Mouse (Mus musculus) granulocyte monocyte progenitor cell, adult 5-6 weeks (primary cell): Measurements from ENCODE around the gene Ppbp. TPM values are rescaled to one million over a fixed set of nuclear protein-coding genes. Genes with fewer than 3 reads are reported as not detected.
A peak's percentile ranks its signal among the peaks of the same experiment; 100 is the strongest.

Experiments
- ATAC-seq: replicated peaks from 2 replicates; pipeline ENCODE4 v1.8.0; 2016; ENCODE audit warnings: mild to moderate bottlenecking, moderate TSS enrichment, inconsistent platforms; ENCODE audit not compliant: poor library complexity, severe bottlenecking
- total RNA-seq, 2 experiments: library from RNA; stranded (forward) in 1 of 2; stranded (reverse) in 1 of 2; fragments of 200-712, 200-1000 nt in 1 of 2; fragments of >200 nt in 1 of 2; fragmentation: Nextera tagmentation in 1 of 2; gene quantifications; 2 replicates each; pipeline ENCODE4 v1.2.3; 2014 to 2017

Gene Ppbp
- total RNA-seq (2014; fragmentation: Nextera tagmentation) (not detected in 2 replicates), total RNA-seq (2017) (not detected in 2 replicates)

DNA sequence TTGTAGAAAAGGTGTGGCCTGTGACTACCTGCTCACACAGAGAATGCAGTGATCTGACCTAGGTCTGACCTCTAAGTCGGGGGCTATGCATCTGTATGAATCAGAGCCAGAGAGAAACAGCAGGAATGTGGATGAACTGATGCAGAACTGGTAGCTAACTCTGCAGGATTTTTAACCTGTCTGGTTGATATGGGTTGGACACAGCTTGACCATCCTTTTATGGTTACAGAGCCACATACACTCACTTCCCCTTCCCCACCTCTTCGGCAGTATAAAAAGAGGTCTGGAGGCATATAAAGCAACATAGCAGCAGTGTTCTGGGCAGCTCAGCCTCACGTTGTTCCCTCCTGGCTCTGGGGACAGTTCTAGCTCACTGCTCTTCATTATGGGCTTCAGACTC, at the start of gene Ppbp:
Gene Ppbp (plus strand): TSS at position 301 of the 400 bp plus-strand sequence.
- no peak for ATAC-seq

DNA sequence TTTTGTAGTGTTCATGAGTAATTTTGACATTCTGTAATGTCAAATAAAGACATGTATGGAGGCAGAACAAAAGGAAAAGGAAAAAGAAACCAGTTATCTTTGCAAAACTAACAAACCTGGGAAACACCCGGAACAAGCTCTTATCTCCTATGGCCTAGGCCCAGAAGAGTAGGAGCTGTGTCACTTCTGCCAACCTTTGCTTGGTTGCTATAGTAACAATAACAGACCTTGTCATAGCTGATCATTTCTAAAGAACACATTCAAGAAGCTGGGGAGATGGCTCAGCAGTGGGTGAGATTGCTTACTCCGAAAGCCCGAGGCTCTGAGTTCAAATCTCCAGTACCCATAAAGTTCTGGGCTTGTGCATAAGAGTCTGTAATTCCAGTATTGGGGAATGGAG, 45.7 kb upstream of the Ppbp start:
- no peak for ATAC-seq

DNA sequence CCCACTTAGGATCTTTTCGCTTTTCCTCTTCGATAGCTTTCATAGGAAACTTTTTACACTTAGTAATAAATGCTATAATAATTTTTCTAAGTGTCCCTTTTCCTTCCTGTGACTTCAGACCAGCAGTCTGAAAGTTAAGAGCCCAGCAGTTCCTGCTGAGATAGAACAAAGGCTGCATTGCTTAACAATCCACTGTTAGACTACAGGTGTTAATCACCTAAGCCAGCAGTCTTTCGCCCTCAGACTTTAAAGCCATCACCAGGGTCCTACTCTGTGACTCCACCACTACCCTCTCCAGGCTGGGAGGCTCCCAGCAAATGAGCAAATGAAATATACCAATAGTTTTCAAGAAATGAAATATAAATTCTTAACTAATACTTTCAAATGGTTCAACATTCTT, 40.1 kb upstream of the Ppbp start:
- ATAC-seq, result no peak

DNA sequence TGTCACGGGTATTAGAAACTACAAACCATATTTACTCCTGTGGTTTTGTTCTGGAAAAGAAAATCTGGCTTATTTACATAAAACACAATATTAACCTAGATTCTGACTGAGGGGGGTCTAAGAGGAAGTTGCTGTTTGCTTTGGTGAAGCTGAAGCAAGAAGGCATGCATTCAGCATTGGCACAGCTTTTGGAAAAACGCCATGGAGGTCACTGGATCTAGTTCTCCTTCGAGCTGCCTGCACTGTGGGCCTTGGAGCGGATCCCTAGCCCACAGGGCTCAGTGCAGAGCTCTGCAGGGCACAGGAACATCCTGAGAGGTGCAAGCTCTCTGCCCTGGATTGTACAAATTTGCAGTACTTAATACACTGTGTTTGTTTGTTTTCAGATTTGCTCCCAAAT, 36.8 kb upstream of the Ppbp start:
- peak; percentile 52 for ATAC-seq

DNA sequence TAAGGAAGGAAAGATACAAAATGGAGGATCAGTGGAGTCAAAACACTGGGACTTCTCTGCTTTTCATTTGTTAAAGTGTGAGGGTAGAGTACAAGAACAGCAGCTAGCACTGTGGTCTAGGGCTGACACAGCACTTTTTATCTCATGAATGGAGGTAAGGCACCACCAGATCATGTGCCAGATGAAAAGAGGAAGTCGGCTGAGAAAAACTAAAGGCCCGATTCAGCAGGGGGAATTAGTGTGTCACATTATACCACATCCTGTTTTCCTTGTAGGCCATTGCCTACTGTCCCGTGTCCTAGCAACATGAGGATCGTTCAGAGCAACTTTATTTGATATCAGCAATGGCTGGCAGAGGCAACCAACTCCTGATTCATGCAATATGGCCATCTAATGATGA, 26.3 kb upstream of the Ppbp start:
- peak; percentile 100 for ATAC-seq

DNA sequence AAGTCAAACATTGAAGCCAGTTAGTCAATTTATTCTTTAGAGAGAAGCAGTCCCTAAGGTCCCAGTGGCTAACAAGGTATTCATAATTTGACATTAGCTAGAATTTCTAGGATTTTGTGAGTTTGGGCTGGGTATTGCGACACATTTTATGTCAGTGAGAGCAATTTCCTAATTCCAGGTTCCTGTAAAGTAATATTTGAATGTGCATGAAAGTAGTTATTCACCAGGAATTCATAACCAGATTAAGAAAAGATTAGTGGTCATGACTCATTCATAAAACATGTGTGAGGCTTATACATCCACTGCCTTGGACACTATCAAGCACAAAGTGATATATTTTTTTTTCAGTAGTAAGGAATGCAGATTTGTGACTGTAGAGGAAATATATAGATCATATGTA, 14.4 kb upstream of the Ppbp start:
- ATAC-seq, result peak; percentile 58

DNA sequence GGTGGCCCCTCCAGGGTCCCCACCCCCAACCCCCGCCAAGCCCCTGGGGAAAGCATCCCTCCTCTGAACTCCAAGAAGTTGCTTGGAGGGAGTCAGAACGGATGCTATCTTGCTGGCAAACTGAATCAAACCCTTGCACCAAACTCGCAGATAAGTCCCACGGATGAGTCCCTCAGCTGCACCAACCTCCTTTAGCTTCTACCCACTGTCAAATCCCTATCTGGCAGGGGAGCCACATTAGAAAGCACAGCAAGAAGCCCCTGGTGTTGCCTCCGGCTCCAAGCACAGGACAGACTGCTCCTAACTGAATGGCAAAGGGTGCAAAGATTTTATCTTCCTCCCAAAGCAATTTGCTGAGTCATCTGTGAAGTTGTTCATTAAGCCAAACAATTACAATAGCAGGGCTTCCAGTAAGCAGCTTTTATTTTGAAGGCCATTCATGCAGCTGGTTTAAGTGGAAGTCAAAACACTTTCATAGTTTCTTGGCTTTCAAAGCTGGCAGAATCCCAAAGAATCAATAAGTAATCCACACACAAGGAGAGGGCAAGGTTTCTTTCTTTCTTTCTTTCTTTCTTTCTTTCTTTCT, 10.2 kb upstream of the Ppbp start:
- ATAC-seq, result no peak

DNA sequence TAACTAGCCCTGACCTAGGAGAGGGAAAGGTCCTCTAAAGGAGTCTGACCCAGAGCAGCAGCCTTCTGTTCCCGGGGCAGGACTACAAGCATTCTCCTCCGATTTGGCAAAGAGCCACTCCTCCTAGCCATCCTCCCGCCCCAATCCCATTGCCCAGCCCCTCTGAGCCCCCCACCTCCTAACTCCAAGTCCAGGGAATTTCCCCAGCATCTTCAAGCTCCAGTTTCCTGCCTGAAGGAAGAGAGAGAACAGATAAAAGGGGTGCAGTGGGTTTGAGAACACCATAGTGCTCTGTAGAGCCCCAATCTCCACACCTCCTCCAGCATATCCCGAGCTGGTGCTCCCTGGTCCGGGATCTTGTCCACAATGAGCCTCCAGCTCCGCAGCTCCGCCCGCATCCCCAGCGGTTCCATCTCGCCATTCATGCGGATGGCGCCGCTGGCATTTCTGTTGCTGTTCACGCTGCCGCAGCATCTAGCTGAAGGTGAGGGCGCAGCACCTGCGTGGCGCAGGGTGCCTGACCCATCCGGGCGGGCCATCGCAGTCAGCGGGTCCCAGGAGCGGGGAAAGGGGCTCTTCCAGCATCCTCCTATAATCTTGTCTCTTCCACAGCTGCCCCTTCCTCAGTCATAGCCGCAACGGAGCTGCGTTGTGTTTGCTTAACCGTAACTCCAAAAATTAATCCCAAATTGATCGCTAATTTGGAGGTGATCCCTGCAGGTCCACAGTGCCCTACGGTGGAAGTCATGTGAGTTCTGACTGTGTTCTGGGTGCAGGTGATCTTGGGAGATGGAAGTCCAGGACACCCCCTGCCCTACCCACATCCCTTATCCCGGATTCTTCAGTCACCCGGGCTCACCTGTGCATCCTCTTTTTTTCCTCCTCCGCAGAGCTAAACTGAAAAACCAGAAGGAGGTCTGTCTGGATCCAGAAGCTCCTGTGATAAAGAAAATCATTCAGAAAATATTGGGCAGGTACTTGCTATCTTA, 8.9 kb upstream of the Ppbp start, which contains the start of gene Cxcl5:
Gene Cxcl5 (plus strand): TSS at position 284 of the 989 bp plus-strand sequence.
- no peak for ATAC-seq

DNA sequence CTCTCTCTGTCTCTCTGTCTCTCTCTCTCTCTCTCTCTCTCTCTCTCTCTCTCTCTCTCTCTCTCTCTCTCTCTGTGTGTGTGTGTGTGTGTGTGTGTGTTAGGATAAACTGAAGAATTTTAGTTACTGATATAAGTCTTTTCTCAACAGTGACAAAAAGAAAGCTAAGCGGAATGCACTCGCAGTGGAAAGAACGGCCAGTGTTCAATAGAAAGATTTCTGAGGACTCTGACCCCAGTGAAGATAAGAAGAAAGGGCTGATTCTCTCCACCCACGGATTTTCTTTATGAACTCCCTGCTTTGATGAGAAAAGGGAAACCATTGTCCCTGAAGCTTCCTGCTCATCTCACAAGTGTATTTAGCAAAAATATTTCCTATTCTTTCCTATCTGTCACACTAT, 8.0 kb upstream of the Ppbp start:
- no peak for ATAC-seq

DNA sequence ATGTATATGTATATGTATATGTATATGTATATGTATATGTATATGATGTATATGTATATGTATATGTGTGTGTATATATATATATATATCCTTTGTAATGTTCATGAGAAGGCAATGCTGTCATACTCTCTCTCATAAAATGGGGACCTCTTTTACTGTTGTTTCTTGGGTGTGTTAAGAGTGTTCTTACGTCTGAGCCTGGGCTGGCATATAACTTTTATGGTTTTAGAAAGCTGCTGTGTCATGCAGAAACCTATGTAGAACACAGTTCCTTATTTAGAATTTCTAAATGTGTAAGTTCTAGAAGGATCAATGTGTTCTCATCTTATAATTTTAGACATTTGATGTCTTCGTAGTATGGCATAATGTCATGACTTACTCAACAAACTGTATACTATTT, 7.5 kb upstream of the Ppbp start:
- peak; percentile 42; the same call in 1 of the 2 replicates for ATAC-seq

DNA sequence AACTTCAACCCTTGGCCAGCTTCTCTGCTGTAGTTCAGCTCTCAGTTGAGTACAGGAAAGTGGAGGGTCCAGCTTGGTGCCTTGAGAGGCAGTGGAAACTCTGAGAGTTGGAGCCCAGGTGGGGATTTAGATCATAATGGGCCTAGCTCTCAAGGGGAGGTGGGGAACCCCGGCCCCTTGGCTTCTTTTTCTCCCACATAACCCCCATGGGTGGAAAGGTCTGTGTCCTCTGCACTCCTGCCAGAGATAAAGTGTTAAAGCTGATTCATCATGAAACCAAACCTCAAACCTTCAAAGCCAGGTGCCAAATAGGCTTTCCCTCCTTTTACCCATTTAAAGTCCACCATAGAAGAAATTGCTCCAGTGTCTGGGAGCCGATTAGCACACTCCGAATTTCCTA, 6.5 kb upstream of the Ppbp start:
- no peak for ATAC-seq

DNA sequence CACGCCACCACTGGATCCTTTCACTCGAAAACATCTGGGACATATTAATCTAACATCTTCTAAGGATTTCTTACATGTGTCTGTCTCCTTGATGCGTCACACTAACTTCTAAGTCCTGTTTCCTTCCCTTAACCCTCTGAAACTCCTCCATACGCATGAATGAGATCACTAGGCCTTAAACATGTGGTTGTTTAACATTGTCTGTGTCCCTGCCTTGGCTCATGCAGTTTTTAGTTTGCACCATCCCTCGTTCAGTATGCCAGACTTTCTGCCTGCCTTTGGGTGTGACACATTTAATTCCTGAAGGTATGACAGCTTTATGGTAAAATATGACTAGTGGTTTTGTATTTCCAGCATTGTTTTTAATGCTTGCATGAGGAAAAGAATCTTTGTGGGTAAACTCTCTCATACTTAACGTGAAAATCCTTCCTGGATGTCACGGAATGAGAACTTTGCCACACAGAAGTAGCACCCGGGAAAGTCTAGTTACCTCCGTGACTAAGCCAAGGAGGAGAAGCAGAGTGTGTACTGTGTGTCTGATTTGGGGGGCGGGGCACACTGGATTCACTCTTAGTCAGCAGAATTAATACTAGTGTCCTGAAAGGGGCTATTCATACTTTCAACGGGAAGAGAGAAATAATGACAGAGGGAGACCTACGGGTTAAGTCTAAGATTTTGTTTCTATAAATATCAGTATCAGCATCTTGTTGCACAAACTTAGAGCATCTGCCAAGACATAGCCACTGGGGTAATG, 4.2 kb upstream of the Ppbp start:
- ATAC-seq, result no peak

DNA sequence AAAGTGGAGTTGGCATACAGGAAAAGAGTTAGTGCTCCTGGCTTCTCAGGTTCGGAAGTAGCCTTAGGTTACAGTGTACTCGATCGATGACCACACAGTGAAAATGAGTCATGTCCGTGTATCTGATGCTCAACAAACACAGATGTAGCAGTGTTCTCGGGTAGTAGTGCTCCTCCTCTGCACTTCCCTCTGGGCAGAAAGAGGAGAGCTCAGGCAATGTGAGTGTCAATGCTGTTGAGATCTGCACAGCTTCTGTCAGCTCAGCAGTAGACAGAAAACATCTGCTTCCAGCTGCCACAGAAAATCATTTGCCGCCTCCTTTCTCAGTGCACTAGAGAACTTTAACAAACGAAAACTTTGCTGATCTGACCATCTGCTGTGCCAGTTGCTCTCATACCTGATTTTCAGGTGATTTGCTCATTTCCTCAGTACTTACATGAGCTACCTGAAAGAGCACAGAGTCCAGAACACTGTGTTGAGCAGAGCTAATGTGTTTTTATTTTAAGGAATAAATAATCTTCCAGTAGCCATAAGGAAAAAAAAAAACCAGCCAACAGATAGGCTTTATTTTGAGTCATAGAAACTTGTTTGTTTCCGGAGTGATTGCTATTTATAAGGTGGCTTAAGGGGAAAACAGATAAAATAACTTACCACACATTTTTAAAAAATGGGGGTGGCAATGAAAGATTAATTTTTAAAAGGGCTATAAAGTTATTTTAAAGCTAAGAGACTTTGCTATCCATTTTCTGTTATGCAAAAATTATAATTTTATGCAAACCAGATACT, 2.3 kb upstream of the Ppbp start:
- ATAC-seq, result no peak

DNA sequence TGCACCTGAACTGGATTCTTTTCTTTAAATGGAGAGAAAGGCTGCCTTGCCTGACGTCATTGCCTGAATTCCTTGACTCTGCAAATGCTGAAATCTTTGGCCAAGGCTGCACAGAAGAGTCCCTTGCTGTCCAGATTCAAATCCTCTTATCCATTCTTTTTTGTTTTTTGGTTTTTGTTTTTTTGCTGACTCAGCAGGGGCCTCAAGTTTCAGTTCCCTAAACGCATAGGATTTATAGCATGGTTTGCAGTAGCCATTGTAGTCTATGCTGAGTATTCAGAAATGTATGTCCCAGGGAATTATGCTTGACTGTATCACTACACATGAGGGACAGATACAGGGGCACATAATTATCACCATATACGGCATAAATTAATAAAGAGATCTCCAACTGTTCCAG, 3.1 kb downstream of the Ppbp start:
- ATAC-seq, result peak; percentile 62

DNA sequence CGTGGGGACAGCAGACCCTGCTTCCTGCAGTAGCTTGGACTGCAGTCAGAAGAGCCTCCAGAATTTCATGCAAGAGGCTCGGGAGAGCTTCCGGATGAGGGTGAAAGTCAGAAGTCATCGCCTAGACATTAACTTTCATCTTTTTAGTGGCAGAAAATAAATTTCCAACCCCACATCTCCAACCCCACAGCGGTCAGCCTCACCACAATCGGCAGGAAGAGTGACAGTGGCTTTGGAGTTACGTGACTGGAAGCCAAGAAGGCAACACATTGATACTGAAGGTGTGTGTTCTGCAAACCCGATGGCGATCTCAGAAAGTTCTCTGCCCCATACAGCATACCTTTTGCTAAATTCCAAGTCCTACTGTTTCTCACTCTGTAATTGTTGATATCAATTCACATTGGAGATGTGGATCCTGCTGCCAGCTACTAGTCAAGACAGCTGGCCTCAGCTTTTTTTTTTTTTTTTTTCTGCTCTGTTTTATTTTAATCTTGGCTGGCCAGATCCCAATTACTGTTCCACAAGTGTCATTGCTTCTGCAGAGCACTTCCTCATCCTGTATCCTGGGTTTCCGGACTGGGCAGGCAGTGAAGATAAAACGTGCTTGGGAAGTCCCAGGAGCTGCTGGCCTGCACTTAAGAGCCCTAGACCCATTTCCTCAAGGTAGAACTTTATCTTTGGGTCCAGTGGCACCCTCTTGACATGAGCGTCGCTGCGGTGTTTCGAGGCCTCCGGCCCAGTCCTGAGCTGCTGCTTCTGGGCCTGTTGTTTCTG, 3.7 kb downstream of the Ppbp start, which contains the start of gene Pf4:
Gene Pf4 (plus strand): TSS at position 556 of the 774 bp plus-strand sequence.
- ATAC-seq, result peak; percentile 64

DNA sequence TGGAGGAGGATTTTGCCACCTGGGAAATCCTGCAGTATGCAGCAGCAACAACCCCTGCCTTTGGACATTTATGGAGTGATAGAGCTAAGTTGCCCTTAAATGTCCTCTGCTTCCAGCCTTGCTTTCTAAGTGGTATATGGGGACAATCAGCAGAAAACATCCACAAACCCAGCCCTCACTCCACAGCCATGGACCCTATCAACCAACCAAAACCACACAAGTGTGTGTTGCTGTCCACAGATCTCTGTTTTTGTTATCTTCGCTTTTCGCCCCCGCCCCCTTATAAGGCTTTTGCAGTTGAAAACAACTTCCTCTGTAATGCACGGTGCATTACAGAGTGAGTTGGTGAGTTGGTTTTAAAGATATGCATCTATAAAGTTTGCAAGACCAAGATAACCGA, 7.2 kb downstream of the Ppbp start:
- 0 out of 2 replicates have a peak, but pooled peaks have one; percentile 20 for ATAC-seq

DNA sequence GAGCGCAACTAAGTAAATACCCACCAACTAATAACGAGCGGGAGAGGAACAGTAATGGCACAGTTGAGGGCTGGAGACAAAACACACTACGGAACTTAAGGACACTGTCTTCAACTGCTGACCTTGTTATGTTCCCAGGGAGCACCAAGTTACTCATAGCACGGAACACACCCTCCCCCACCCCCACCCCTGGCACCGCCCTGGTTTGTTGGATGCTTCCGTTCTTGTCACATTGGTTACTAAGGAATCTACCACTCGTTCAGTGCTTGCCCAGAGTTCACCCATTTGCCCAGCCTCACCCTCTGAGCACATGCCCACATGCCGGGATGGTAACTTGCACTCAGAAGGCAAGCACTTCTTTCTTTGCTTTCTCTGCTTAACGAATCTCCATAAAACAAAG, 9.3 kb downstream of the Ppbp start:
- no peak for ATAC-seq

DNA sequence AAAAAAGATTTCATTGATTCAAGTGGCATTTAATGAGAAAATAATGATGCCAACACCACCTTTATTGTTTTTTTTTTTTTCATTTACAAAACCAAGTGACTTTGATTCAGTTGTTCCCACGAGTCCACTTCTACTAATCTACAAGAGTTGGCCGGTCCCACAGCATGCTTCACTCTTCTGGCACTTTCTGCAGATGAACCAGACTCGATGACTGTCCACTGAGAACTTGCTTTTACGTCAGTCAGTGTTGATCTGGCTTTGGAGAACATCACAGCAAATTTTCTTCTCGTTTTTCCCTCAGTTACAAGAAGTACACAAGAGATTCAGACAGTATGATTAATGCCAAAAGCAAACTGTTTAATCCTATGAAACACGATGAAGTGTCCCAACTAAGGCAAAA, 10.5 kb downstream of the Ppbp start:
- no peak for ATAC-seq

DNA sequence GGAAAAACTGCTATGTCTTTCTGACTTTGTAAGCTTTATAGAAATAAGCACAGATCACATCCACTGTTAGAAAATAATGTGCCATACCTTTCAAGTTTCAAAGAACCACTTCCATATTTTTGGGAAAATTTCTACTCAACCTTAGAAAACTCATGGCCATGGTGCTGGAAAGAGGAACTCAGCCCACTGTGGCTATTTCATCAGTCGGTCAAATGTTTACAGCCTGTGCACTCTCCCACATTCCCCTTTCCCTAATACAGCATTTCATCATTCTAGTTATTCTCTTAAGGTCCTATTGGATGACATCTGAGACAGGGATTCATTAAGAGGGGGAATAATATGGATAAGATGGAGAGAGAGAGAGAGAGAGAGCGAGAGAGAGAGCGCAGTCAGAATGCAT, 15.4 kb downstream of the Ppbp start:
- ATAC-seq, result peak; percentile 69
